ENCODE assay signal across 25 mouse cellular contexts in the genomic region with DNA sequence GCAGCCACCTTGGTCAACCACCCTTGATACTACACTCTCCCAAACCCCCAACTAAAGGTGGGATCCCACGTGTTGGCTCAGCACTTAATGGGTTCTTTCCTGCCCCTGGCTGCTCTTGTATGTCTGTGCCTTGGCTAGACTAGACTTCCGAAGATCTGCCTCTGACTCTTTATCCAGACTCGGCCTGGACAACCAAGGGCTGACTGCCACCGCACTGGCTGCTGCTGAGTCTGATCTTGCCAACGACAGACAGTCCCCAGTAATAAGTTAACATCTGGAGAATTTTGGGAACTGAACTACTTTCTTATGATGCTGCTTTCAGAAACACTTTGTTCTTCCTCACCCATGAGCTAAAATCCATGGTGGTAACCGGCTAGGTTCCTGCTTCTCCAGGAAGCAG. TPM values are rescaled to one million over a fixed set of nuclear protein-coding genes. Genes with fewer than 3 reads are reported as not detected.
DNase-seq lines count a peak whose midpoint lies in the region; TF ChIP-seq lines count a peak whose summit lies in the region.
"Had no signal": no experiment of that assay in that cellular context is flagged by ENCODE, and none has a peak within 500 bp of the region (broad histone marks: within the 10 kb centered on the region; RNA-seq: fewer than 3 reads in every experiment).

No protein-coding gene starts in this region.

- peak overlapping the region; percentile 24; the same call in 1 of the 2 replicates for H3K27ac ChIP-seq in gastrocnemius, adult 2 months
- H3K27ac ChIP-seq in layer of hippocampus, adult 2 months = no peak overlapping the region
- H3K27ac ChIP-seq: embryonic facial prominence, embryonic 13.5 days; embryonic facial prominence, embryonic 15.5 days; forebrain, embryonic 10.5 days; forebrain, embryonic 12.5 days had no signal

- peak; percentile 66 for DNase-seq in gastrocnemius, adult 2 months
- DNase-seq in gastrocnemius, postnatal 10 days = no peak
- peak; percentile 60 for DNase-seq in gastrocnemius, postnatal 25 days
- no peak for DNase-seq in gastrocnemius, postnatal 4 days (ENCODE audit: low spot score in 2 of 2)
- peak; percentile 24 for DNase-seq in heart, postnatal 25 days (ENCODE audit: low spot score)
- no peak for DNase-seq in heart, postnatal 4 days
- DNase-seq in skeletal muscle tissue, adult 2 months (ENCODE audit: low read depth, low spot score) = peak; percentile 39
- no peak for DNase-seq in layer of hippocampus, adult 2 months (ENCODE audit: low spot score in 2 of 2)
- DNase-seq: adrenal gland, adult 2 months; adrenal gland, postnatal 10 days; adrenal gland, postnatal 25 days; cerebellum, adult 11 months; cerebellum, adult 18-20 months; cerebellum, adult 8-10 months; cerebellum, adult 9-11 months; cerebellum, postnatal 14 days; cerebellum, postnatal 36 days; embryo, embryonic 11 days had no signal

- TF ChIP-seq CTCF in gastrocnemius, adult 2 months (IDR thresholded peaks at IDR 0.05) = no peak
- TF ChIP-seq CTCF in layer of hippocampus, adult 2 months (conservative IDR thresholded peaks at IDR 0.05) = no peak

- no peak overlapping the region for H3K4me3 ChIP-seq in gastrocnemius, adult 2 months
- no peak overlapping the region for H3K4me3 ChIP-seq in layer of hippocampus, adult 2 months
- H3K4me3 ChIP-seq: embryonic facial prominence, embryonic 13.5 days; embryonic facial prominence, embryonic 15.5 days; erythroblast, embryonic 14.5 days; forebrain, embryonic 10.5 days; forebrain, embryonic 12.5 days had no signal

- intact Hi-C loops in gastrocnemius, adult 2 months (cut with DNase I) = no loop called here
- intact Hi-C loops in heart, postnatal 25 days (cut with DNase I) = no loop called here

RNA-seq across cellular contexts. Expression of a gene that starts 26.0 kb away (rescaled TPM):
- 1 to 10 TPM in 1 of 2 experiments, under 1 TPM in 1; 0.33 to 1.3 TPM for total RNA-seq in gastrocnemius, adult 2 months (2021)
- 1 to 10 TPM; 1.2 to 3.0 TPM for total RNA-seq in gastrocnemius, postnatal 10 days (2021)
- under 1 TPM; 0.67 to 0.77 TPM for total RNA-seq in gastrocnemius, postnatal 25 days (2021)
- 1 to 10 TPM; 2.8 to 2.9 TPM for total RNA-seq in gastrocnemius, postnatal 4 days (2021)
- 1 to 10 TPM; 3.1 to 3.5 TPM for total RNA-seq in heart, postnatal 25 days (2021)
- total RNA-seq in heart, postnatal 4 days (2021) = 1 to 10 TPM; 2.3 to 2.7 TPM
- total RNA-seq in layer of hippocampus, adult 2 months (2021) = 1 to 10 TPM; 7.5 to 8.3 TPM
- total RNA-seq: common myeloid progenitor, adult 5-6 weeks; MEL had no signal

Comparison
In these comparisons a context has a peak if more than half of its experiments do, and no peak if none do; other contexts are left out.
1. DNase-seq: peak in gastrocnemius, adult 2 months (single experiment), gastrocnemius, postnatal 25 days (single experiment), heart, postnatal 25 days (single experiment) and skeletal muscle tissue, adult 2 months (single experiment); none in gastrocnemius, postnatal 10 days (single experiment), gastrocnemius, postnatal 4 days (0 of 2), heart, postnatal 4 days (single experiment) and layer of hippocampus, adult 2 months (0 of 2).